Mouse (Mus musculus) liver, embryonic 16.5 days (tissue): Measurements from ENCODE around the gene Foxp1. TPM values are rescaled to one million over a fixed set of nuclear protein-coding genes. Genes with fewer than 3 reads are reported as not detected.

Experiments
- ATAC-seq: fragments of 200-750 bp; cut with Nextera tagmentation; 2 replicates; pipeline ENCODE4 v1.8.0; 2017; ENCODE audit warnings: low read depth, mild to moderate bottlenecking, moderate number of reproducible peaks, moderate library complexity
- H3K27ac ChIP-seq: fragments of 300-500 bp; sonication (generic); 2 replicates; pipeline ENCODE4 v1.5.1; 2014; ENCODE audit warnings: mild to moderate bottlenecking, low read length
- H3K27me3 ChIP-seq: fragments of 300-500 bp; sonication (generic); 2 replicates; pipeline ENCODE4 v1.6.1; 2014; ENCODE audit warnings: low read depth, low read length, mixed read lengths; ENCODE audit not compliant: control insufficient read depth, insufficient read depth
- H3K36me3 ChIP-seq: fragments of 300-500 bp; sonication (generic); 2 replicates; pipeline ENCODE4 v1.6.1; 2014; ENCODE audit warnings: mild to moderate bottlenecking; ENCODE audit not compliant: control insufficient read depth, insufficient read depth
- H3K4me1 ChIP-seq: fragments of 300-500 bp; sonication (generic); 2 replicates; pipeline ENCODE4 v1.6.1; 2014; ENCODE audit warnings: low read depth, low read length, mixed read lengths; ENCODE audit not compliant: control insufficient read depth
- H3K4me2 ChIP-seq: fragments of 300-500 bp; sonication (generic); 2 replicates; pipeline ENCODE4 v1.6.1; 2014; ENCODE audit warnings: low read depth, low read length, mixed read lengths
- H3K4me3 ChIP-seq: fragments of 300-500 bp; sonication (generic); 2 replicates; pipeline ENCODE4 v1.5.1; 2014; ENCODE audit warnings: low read depth, mild to moderate bottlenecking, low read length
- H3K9ac ChIP-seq: fragments of 300-500 bp; sonication (generic); 2 replicates; pipeline ENCODE4 v1.6.1; 2014; ENCODE audit warnings: low read depth, low read length
- H3K9me3 ChIP-seq: fragments of 300-500 bp; sonication (generic); replicated peaks from 2 replicates; pipeline ENCODE4 v1.6.1; 2016; ENCODE audit warnings: low read length; ENCODE audit not compliant: control insufficient read depth
- WGBS: fragments of 180-500 bp; shearing (Covaris S2); extraction: QIAGEN DNeasy Blood & Tissue Kit; methylation state at CpG from one replicate; pipeline ENCODE4 v1.1.7; 2014; ENCODE audit not compliant: insufficient replicate concordance; 5-methylcytosine and 5-hydroxymethylcytosine counted together
- polyA plus RNA-seq: library from polyadenylated mRNA; unstranded; fragments of >200 nt; fragmentation: Nextera tagmentation; extraction: Ambion mirVana; gene quantifications from 2 replicates; pipeline ENCODE4 v1.2.1, GENCODE M21; 2015

Gene Foxp1
- polyA plus RNA-seq, 1 experiment from 2014 or later: 13.6 TPM

GRCm38 (mm10) chr6:99200656-99201055, 321.9 kb downstream of the Foxp1 start:
- H3K9me3 ChIP-seq: no peaks in the 10 kb centered on the region
- no peak overlapping the region for H3K4me2 ChIP-seq
- 57% methylated on average over 11 of the region's 11 CpGs for WGBS
- peaks cover 13% of the 10 kb centered on the region for H3K4me1 ChIP-seq
- H3K36me3 ChIP-seq: no peaks in the 10 kb centered on the region
- H3K27ac ChIP-seq: no peak overlapping the region
- H3K27me3 ChIP-seq: no peaks in the 10 kb centered on the region
- H3K4me3 ChIP-seq: no peak overlapping the region
- no peak for ATAC-seq
- no peak overlapping the region for H3K9ac ChIP-seq

GRCm38 (mm10) chr6:99199277-99199676, 323.2 kb downstream of the Foxp1 start:
- Histone ChIP-seq H3K27me3 (no peaks in the 10 kb centered on the region), H3K4me1 (peaks cover 11% of the 10 kb centered on the region), H3K27ac (no peak overlapping the region), H3K9ac (no peak overlapping the region), H3K9me3 (no peaks in the 10 kb centered on the region), H3K36me3 (no peaks in the 10 kb centered on the region), H3K4me2 (no peak overlapping the region), H3K4me3 (no peak overlapping the region)
- ATAC-seq: peak; percentile 72
- 27% methylated on average over 4 of the region's 4 CpGs for WGBS

- no peaks in the 10 kb centered on the region for H3K9me3 ChIP-seq
- 20% methylated on average over 8 of the region's 8 CpGs for WGBS
- H3K27me3 ChIP-seq: no peaks in the 10 kb centered on the region
- peaks cover 5% of the 10 kb centered on the region for H3K4me1 ChIP-seq
- no peak overlapping the region for H3K4me3 ChIP-seq
- no peak overlapping the region for H3K27ac ChIP-seq
- H3K9ac ChIP-seq: no peak overlapping the region
- H3K36me3 ChIP-seq: no peaks in the 10 kb centered on the region
- ATAC-seq: no peak
- no peak overlapping the region for H3K4me2 ChIP-seq
Measured at GRCm38 (mm10) chr6:99193697-99194096, 328.8 kb downstream of the Foxp1 start.

GRCm38 (mm10) chr6:99191636-99192137, 330.8 kb downstream of the Foxp1 start:
- WGBS: 50% methylated on average over 8 of the region's 8 CpGs
- Histone ChIP-seq H3K9me3 (no peaks in the 10 kb centered on the region), H3K27me3 (no peaks in the 10 kb centered on the region), H3K4me3 (no peak overlapping the region), H3K27ac (no peak overlapping the region; the same call in none of the 2 replicates), H3K36me3 (no peaks in the 10 kb centered on the region), H3K9ac (no peak overlapping the region), H3K4me1 (peaks cover 5% of the 10 kb centered on the region), H3K4me2 (no peak overlapping the region)
- ATAC-seq: no peak

DNA sequence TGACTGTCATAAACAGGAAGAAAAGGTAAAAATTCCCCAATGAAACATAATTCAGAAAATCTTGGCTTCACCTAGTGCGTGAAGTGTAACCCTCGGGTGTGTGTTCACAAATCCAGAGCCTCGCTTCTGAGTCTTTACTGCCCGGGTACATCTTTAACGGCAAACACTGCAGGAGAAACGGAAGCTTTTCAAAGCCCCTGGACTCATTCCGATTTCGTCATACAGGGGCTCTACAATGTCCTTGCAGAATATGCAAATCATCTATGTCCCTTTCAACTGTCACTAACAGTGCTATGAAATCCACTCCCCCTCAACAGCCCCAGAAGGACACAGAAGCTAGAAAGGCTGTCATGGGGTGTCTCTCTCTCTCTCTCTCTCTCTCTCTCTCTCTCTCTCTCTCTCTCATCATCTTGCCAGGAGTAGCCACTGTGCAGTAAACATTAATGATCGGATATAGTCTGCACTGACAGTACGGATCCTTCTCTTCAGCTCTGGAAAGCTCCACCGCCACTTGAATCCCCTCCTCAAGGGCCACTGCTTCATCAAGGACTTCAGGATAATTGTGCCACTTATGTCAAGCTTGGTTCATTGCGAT, 331.4 kb downstream of the Foxp1 start:
- H3K4me1 ChIP-seq: peaks cover 5% of the 10 kb centered on the region
- H3K36me3 ChIP-seq: no peaks in the 10 kb centered on the region
- H3K9me3 ChIP-seq: no peaks in the 10 kb centered on the region
- no peak overlapping the region for H3K4me3 ChIP-seq
- ATAC-seq: no peak
- H3K27ac ChIP-seq: no peak overlapping the region; the same call in none of the 2 replicates
- 47% methylated on average over 12 of the region's 12 CpGs for WGBS
- H3K9ac ChIP-seq: no peak overlapping the region
- H3K4me2 ChIP-seq: no peak overlapping the region
- H3K27me3 ChIP-seq: no peaks in the 10 kb centered on the region

DNA sequence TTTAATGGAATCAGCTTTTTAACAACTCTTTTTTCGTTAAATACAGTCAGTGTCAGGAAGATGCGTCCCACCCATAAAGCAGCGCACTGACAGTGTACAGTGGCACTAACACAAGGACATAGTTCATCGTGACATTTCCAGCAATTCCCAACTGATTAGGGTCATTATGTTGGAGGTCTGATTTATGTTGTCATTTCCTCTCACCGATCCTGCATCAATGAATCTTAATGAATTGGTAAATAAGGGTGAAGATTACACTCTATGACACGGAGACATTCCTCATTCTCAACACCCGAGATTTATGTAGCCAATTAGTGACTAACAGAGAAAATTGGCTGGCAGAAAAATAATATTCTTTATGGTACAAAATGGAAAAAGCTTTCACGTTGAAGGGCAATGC, 332.6 kb downstream of the Foxp1 start:
- WGBS: 58% methylated on average over 8 of the region's 8 CpGs
- no peak for ATAC-seq
- no peak overlapping the region for H3K4me3 ChIP-seq
- no peak overlapping the region for H3K4me2 ChIP-seq
- no peaks in the 10 kb centered on the region for H3K9me3 ChIP-seq
- H3K4me1 ChIP-seq: peaks cover 5% of the 10 kb centered on the region
- no peaks in the 10 kb centered on the region for H3K36me3 ChIP-seq
- no peak overlapping the region for H3K9ac ChIP-seq
- H3K27ac ChIP-seq: no peak overlapping the region
- no peaks in the 10 kb centered on the region for H3K27me3 ChIP-seq

GRCm38 (mm10) chr6:99188366-99189216, 333.9 kb downstream of the Foxp1 start:
- Histone ChIP-seq H3K36me3 (no peaks in the 10 kb centered on the region), H3K9ac (no peak overlapping the region), H3K4me2 (no peak overlapping the region), H3K9me3 (no peaks in the 10 kb centered on the region), H3K4me3 (no peak overlapping the region), H3K27me3 (no peaks in the 10 kb centered on the region), H3K4me1 (peaks cover 5% of the 10 kb centered on the region), H3K27ac (no peak overlapping the region)
- WGBS: 16% methylated on average over 4 of the region's 4 CpGs
- ATAC-seq: no peak

- WGBS: 34% methylated on average over 3 of the region's 3 CpGs
- H3K27ac ChIP-seq: no peak overlapping the region
Measured at GRCm38 (mm10) chr6:99187914-99188313, 334.6 kb downstream of the Foxp1 start.

GRCm38 (mm10) chr6:99187415-99187814, 335.1 kb downstream of the Foxp1 start:
- Histone ChIP-seq H3K4me1 (peaks cover 5% of the 10 kb centered on the region), H3K36me3 (no peaks in the 10 kb centered on the region), H3K4me3 (no peak overlapping the region), H3K9me3 (no peaks in the 10 kb centered on the region), H3K9ac (no peak overlapping the region), H3K27me3 (no peaks in the 10 kb centered on the region), H3K27ac (no peak overlapping the region), H3K4me2 (no peak overlapping the region)
- WGBS: 28% methylated on average over 2 of the region's 2 CpGs
- ATAC-seq: no peak

More at GRCm38 (mm10) chr6:99187914-99188313, 334.6 kb downstream of the Foxp1 start:
- H3K4me1 ChIP-seq: peaks cover 5% of the 10 kb centered on the region
- H3K4me3 ChIP-seq: no peak overlapping the region
- H3K9ac ChIP-seq: no peak overlapping the region
- no peak for ATAC-seq
- no peak overlapping the region for H3K4me2 ChIP-seq
- no peaks in the 10 kb centered on the region for H3K27me3 ChIP-seq
- no peaks in the 10 kb centered on the region for H3K9me3 ChIP-seq
- H3K36me3 ChIP-seq: no peaks in the 10 kb centered on the region
